Mouse (Mus musculus) liver, adult 2 months (tissue): Measurements from ENCODE around the gene Dvl2.

Experiments used
- CTCF ChIP-seq: fragments of 200-500 bp; IDR thresholded peaks from 2 replicates; pipeline ENCODE4 v1.5.1; 2011; ENCODE audit warnings: low read depth, low read length, control low read depth
- POLR2A ChIP-seq: fragments of 200-500 bp; IDR thresholded peaks from 2 replicates; pipeline ENCODE4 v1.6.1; 2011; ENCODE audit warnings: low read length, control low read depth; ENCODE audit not compliant: insufficient read depth; ENCODE audit errors: extremely low read depth

DNA sequence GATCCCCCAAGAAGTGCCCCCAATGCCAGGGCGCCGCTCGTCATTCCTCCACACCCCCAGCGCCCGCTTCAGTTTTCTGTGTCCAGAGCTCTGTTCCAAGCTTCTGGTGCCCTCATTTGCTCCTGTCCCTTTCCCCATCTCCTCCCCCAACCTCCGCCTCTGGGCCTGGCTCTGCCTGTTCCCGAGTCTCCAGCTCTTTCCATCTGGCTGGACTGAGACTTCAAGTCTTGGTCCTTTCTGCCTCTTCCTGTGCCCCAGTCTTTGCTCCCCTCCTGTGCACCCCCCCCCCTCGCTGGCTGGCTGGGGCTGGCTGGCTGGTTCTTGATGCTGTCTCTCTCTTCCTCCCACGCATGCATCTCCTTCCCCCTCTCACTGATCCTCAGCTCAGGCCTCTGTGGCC, 27.0 kb downstream of the Dvl2 start:
- TF ChIP-seq CTCF: no peak
- no peak for TF ChIP-seq POLR2A
